Mouse (Mus musculus) heart, embryonic 14.5 days (tissue): ENCODE results near the gene Anapc7. TPM values are rescaled to one million over a fixed set of nuclear protein-coding genes. Genes with fewer than 3 reads are reported as not detected.
"Not testable (repeated sequence)": the region's sequence is repeated elsewhere in the genome, so short reads cannot be mapped to it uniquely, and the experiment has no call there.

Experiments used
- ATAC-seq: fragments of 200-750 bp; cut with Nextera tagmentation; 2 replicates; pipeline ENCODE4 v1.8.0; 2017; ENCODE audit warnings: low read depth, moderate TSS enrichment; ENCODE audit not compliant: insufficient number of reproducible peaks, insufficient read depth, low FRiP score
- H3K27ac ChIP-seq, 2 experiments: fragments of 200-500 bp in 1 of 2; fragments of 300-500 bp in 1 of 2; sonication (generic) in 1 of 2; replicated peaks in 1 of 2; 2 replicates each; pipeline ENCODE4 v1.5.1; 2012 to 2014; ENCODE audit warnings: low read depth in 2 of 2, low read length in 2 of 2, control low read depth in 1 of 2, mild to moderate bottlenecking in 1 of 2, mixed read lengths in 1 of 2; ENCODE audit not compliant: control insufficient read depth in 1 of 2, insufficient read depth in 1 of 2
- H3K27me3 ChIP-seq: fragments of 300-500 bp; sonication (generic); 2 replicates; pipeline ENCODE4 v1.6.1; 2014; ENCODE audit warnings: mild to moderate bottlenecking, low read length, control low read depth; ENCODE audit not compliant: control insufficient read depth, insufficient read depth
- H3K36me3 ChIP-seq: fragments of 300-500 bp; sonication (generic); 2 replicates; pipeline ENCODE4 v1.6.1; 2014; ENCODE audit warnings: mild to moderate bottlenecking, control low read depth, low read length, mixed read lengths; ENCODE audit not compliant: control insufficient read depth, insufficient read depth
- H3K4me1 ChIP-seq, 2 experiments: fragments of 200-500 bp in 1 of 2; fragments of 300-500 bp in 1 of 2; sonication (generic) in 1 of 2; 2 replicates each; pipeline ENCODE4 v1.6.1; 2012 to 2014; ENCODE audit warnings: low read length in 2 of 2, control low read depth in 1 of 2, mixed read lengths in 1 of 2; ENCODE audit not compliant: control insufficient read depth in 2 of 2, insufficient read depth in 2 of 2
- H3K4me2 ChIP-seq: fragments of 300-500 bp; sonication (generic); 2 replicates; pipeline ENCODE4 v1.6.1; 2014; ENCODE audit warnings: mild to moderate bottlenecking, low read length
- H3K4me3 ChIP-seq, 2 experiments: fragments of 200-500 bp in 1 of 2; fragments of 300-500 bp in 1 of 2; sonication (generic) in 1 of 2; 2 replicates each; pipeline ENCODE4 v1.5.1; 2012 to 2014; ENCODE audit warnings: low read length in 2 of 2, mild to moderate bottlenecking in 2 of 2, control low read depth in 1 of 2, low read depth in 1 of 2, moderate library complexity in 1 of 2; ENCODE audit not compliant: control insufficient read depth in 1 of 2, insufficient read depth in 1 of 2
- H3K9ac ChIP-seq: fragments of 300-500 bp; sonication (generic); 2 replicates; pipeline ENCODE4 v1.6.1; 2014; ENCODE audit warnings: mild to moderate bottlenecking, low read length
- H3K9me3 ChIP-seq: fragments of 300-500 bp; sonication (generic); 2 replicates; pipeline ENCODE4 v1.6.1; 2016; ENCODE audit warnings: low read length, control low read depth; ENCODE audit not compliant: control insufficient read depth
- WGBS: fragments of 180-500 bp; shearing (Covaris S2); extraction: QIAGEN DNeasy Blood & Tissue Kit; methylation state at CpG from one replicate; pipeline ENCODE4 v1.1.7; 2014; 5-methylcytosine and 5-hydroxymethylcytosine counted together
- polyA plus RNA-seq: library from polyadenylated mRNA; unstranded; fragments of >200 nt; fragmentation: Nextera tagmentation; extraction: Ambion mirVana; gene quantifications from 2 replicates; pipeline ENCODE4 v1.2.1, GENCODE M21; 2014

The Anapc7 gene
- polyA plus RNA-seq, 1 experiment from 2014 or later, result 22.3 TPM

DNA sequence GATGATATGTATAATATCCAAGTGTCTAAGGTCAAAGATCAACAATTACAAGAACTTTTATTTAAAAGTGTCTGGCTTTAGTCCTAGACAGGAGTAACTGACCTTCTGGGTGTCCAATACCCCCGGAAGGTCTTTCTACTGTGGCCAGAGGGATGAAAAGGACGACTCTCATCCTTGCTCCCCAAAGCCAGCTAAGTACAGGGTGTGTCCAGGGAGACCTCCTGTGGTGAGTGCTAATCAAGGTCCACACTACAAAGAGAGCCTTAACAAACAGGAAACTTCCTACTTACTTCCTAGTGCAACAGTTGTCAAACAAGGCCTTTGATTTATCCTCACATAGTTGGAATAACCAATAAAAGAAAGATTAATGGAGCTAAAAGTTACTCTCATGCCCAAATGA is 57.6 kb downstream of the Anapc7 start:
- Histone ChIP-seq H3K4me2 (no peak overlapping the region), H3K27me3 (no peaks in the 10 kb centered on the region), H3K36me3 (peaks cover 97% of the 10 kb centered on the region), H3K27ac (no peak overlapping the region), H3K9ac (no peak overlapping the region), H3K4me1 (peaks cover 0 to 19% of the 10 kb centered on the region in 2 experiments; a peak in 2 of 4 replicates), H3K4me3 (no peak overlapping the region), H3K9me3 (no peaks in the 10 kb centered on the region)
- 50% methylated on average over 2 of the region's 2 CpGs for WGBS
- no peak for ATAC-seq

DNA sequence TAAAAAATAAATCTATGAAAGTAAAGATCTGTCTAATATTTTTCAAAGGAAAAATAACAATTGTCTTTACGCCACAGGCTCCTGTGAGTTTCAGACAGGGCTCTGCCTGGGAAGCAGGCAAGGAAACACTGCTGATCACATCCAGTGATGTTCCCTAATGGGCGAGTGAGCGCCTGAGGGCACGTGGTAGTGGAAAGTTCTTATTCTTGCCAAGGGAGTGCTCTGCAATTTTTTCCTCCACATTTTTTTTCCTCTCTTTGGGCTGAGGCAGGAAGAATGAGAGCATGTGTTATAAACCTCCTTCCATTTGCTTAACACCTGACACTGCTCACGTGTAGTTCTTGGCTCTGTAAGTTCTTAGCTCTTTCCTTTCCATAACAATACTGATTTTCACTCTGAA is 60.4 kb downstream of the Anapc7 start:
- no peaks in the 10 kb centered on the region for H3K27me3 ChIP-seq
- no peak overlapping the region for H3K27ac ChIP-seq
- no peaks in the 10 kb centered on the region for H3K9me3 ChIP-seq
- no peak overlapping the region for H3K9ac ChIP-seq
- H3K4me2 ChIP-seq, result no peak overlapping the region
- no peak overlapping the region for H3K4me3 ChIP-seq
- H3K4me1 ChIP-seq, result peaks cover 0 to 16% of the 10 kb centered on the region in 2 experiments; a peak in 2 of 4 replicates
- WGBS, result 62% methylated on average over 5 of the region's 5 CpGs
- peaks cover 97% of the 10 kb centered on the region for H3K36me3 ChIP-seq
- no peak for ATAC-seq

DNA sequence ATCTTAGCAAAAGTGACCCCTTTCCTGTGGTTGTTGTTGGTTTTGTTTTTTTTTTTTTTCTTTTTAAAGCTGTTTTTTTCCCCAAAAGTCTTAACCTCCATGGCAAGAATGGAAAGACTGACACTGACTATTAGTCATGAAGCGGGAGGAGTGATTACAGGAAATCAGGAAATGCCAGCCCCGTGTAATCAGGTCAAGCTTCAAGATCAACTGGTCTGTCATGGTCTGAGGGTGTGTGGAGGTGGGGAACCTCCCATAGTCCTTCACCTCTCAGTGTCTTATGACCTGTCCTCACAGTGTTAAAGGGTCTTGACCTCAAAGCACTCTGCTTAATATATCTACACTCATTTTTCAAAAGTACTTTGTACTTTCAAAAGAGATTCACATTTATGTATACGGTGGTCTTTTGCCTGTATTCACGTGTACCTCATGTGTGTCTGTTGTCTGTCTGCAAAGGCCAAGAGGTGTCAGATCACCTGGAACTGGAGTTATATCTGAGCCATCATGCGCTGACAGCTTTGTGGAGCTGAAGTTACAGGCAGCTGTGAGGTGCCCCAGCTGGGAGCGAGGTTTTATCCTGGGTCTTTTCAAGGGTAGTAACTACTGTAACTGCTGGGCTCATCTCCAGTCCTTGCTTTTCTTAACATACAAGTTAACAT is 61.4 kb downstream of the Anapc7 start:
- 55% methylated on average over 6 of the region's 6 CpGs for WGBS
- Histone ChIP-seq H3K4me2 (no peak overlapping the region), H3K9me3 (no peaks in the 10 kb centered on the region), H3K27me3 (no peaks in the 10 kb centered on the region), H3K4me1 (peaks cover 0 to 16% of the 10 kb centered on the region in 2 experiments; a peak in 2 of 4 replicates), H3K27ac (no peak overlapping the region), H3K36me3 (peaks cover 97% of the 10 kb centered on the region), H3K9ac (no peak overlapping the region), H3K4me3 (no peak overlapping the region)
- ATAC-seq, result no peak

DNA sequence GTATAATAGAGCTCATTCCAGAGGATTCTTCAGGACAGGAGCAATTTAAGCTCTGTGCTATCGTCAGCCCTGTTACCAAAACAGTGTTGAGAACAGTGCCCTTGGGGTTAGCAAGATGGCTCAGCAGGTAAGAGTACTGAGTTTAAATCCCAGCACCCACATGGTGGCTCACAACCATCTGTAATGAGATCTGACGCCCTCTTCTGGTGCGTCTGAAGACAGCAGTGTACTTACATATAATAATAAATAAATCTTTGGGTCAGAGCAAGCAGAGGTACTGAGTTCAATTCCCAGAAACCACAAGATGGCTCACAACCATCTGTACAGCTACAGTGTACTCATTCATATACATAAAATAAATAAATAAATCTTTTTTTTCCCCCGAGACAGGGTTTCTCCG is 64.8 kb downstream of the Anapc7 start:
- peaks cover 99% of the 10 kb centered on the region for H3K36me3 ChIP-seq
- H3K4me3 ChIP-seq, H3K9ac ChIP-seq, H3K27me3 ChIP-seq, ATAC-seq, H3K9me3 ChIP-seq, H3K27ac ChIP-seq, H3K4me2 ChIP-seq: not testable (repeated sequence)
- 68% methylated on average over 5 of the region's 5 CpGs for WGBS
- H3K4me1 ChIP-seq, result peaks cover 0 to 16% of the 10 kb centered on the region in 2 experiments; a peak in 2 of 4 replicates

DNA sequence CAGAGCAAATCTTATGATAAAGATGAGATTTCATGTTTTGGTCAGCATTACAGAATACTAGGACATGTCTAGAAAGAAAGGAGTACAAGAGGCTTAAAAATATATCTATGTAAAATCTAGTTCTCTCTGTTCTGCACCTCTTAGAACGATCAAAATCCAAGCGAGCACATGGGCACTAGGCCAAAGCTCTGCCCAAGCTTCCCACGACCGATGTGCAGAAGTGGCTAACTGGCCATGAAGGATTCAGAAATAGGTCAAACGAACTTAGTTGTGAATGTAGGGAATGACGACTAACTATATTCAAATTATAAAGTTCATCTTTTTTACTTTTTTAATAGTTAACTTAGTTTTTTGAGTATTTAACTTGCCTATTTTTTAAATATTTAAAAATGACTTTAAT is 66.3 kb downstream of the Anapc7 start:
- Histone ChIP-seq H3K4me2 (no peak overlapping the region), H3K36me3 (peaks cover 100% of the 10 kb centered on the region), H3K4me3 (no peak overlapping the region), H3K9me3 (no peaks in the 10 kb centered on the region), H3K9ac (no peak overlapping the region), H3K27me3 (no peaks in the 10 kb centered on the region), H3K4me1 (peaks cover 0 to 14% of the 10 kb centered on the region in 2 experiments; a peak in 2 of 4 replicates), H3K27ac (no peak overlapping the region)
- no peak for ATAC-seq
- 66% methylated on average over 6 of the region's 6 CpGs for WGBS

DNA sequence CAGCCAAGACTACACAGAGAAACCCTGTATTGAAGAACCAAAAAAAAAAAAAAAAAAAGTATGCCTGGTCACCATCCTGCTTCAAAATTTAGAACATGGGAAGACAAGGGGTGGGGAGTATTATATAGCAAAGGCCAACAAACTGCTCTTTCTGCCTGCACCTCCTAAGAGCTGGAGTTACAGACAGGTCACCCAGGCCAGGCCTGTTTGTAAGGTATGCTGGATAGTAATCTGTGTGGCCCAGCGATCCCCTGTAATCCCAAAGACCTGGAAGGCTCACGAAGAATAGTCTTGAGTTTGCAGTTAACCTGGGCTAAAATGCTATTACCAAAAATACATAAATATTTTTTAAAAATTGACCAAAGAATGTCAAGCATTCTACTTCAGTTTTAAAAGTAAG is 68.7 kb downstream of the Anapc7 start:
- Histone ChIP-seq H3K27me3 (no peaks in the 10 kb centered on the region), H3K4me1 (peaks cover 0 to 10% of the 10 kb centered on the region in 2 experiments; a peak in 2 of 4 replicates), H3K36me3 (peaks cover 100% of the 10 kb centered on the region), H3K9me3 (no peaks in the 10 kb centered on the region), H3K4me2 (no peak overlapping the region), H3K4me3 (no peak overlapping the region), H3K9ac (no peak overlapping the region), H3K27ac (no peak overlapping the region)
- ATAC-seq, result no peak
- WGBS, result 95% methylated on average over 2 of the region's 2 CpGs

DNA sequence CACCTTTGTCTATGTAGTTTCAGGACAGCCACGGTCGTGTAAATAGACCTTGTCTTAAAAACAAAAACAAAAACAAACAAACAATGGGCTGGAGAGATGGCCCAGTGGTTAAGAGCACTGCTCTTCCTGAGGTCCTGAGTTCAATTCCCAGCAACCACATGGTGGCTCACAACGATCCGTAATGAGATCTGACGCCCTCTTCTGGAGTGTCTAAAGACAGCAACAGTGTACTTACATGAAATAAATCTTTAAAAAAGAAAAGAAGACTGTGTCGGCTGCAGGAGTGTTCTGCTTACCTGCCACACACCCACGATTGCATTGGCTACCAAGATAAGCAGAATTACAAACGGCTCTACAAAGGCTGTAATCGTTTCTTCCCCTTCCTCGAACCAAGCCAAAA is 69.9 kb downstream of the Anapc7 start:
- no peak for ATAC-seq
- Histone ChIP-seq H3K27me3 (no peaks in the 10 kb centered on the region), H3K27ac (0 out of 4 replicates have a peak overlapping the region, but pooled peaks of 1 of the 2 experiments have one; percentile 33), H3K4me2 (no peak overlapping the region), H3K4me1 (peaks cover 0 to 19% of the 10 kb centered on the region in 2 experiments; a peak in 2 of 4 replicates), H3K9ac (no peak overlapping the region), H3K36me3 (peaks cover 100% of the 10 kb centered on the region), H3K9me3 (no peaks in the 10 kb centered on the region), H3K4me3 (no peak overlapping the region)
- 81% methylated on average over 10 of the region's 10 CpGs for WGBS

DNA sequence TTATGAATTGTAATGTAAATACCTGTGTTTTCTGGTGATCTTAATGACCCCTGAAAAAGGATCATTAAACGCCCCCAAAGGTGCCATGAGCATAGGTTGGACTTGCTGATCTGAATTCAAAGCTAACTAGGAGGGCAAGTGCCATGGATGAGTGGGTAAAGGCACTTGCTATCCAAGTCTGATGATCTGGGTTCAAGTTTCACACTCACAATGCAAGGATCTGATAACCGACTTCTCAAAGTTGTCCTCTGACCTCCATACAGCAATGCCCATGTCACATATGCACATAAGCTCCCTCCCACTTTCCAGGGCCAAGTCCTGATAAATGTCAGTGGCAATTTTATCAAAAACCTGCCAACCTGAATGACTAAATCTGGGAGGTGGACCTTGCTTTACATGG is 71.5 kb downstream of the Anapc7 start:
- no peak overlapping the region for H3K27ac ChIP-seq

More for the DNA sequence above, 71.5 kb downstream of the Anapc7 start:
- Histone ChIP-seq H3K36me3 (peaks cover 100% of the 10 kb centered on the region), H3K4me2 (no peak overlapping the region), H3K27me3 (no peaks in the 10 kb centered on the region), H3K4me1 (peaks cover 0 to 32% of the 10 kb centered on the region in 2 experiments; a peak in 2 of 4 replicates), H3K9ac (no peak overlapping the region), H3K9me3 (no peaks in the 10 kb centered on the region), H3K4me3 (no peak overlapping the region)
- no peak for ATAC-seq
- 72% methylated on average over 2 of the region's 2 CpGs for WGBS
